ENCODE assay signal across 20 mouse cellular contexts in the genomic region with DNA sequence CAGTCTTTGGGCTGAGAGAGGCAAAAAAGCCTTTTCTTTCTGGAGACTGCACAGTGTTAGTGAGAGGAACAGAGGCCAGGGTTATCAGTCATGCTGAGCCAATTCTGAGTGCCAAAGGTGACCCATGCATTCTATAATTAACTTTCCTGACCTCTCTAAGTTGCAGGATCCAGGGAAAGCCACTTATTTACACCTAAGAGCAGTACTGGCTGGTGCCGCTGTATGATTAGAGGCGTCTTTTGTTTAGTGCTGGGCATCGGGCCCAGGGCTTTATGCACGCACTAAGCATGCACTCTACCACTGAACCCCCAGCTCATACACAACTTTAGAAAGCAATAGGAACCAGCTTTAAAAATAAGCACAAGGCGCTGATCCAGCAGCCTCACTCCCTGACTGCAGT. TPM values are rescaled to one million over a fixed set of nuclear protein-coding genes. Genes with fewer than 3 reads are reported as not detected.
DNase-seq lines count a peak whose midpoint lies in the region; ATAC-seq and TF ChIP-seq lines count a peak whose summit lies in the region.
"Had no signal": no experiment of that assay in that cellular context is flagged by ENCODE, and none has a peak within 500 bp of the region (broad histone marks: within the 10 kb centered on the region; RNA-seq: fewer than 3 reads in every experiment).

No protein-coding gene starts in this region.

- intact Hi-C loops in heart, adult 2 months (cut with DNase I) = no loop called here
- intact Hi-C loops in heart, postnatal 14 days (cut with DNase I) = no loop called here

- 34% methylated on average over 5 of the region's 5 CpGs for WGBS in cerebellum, adult 2 months
- WGBS in heart, adult 2 months = 61% methylated on average over 5 of the region's 5 CpGs
- 30% methylated on average over 5 of the region's 5 CpGs for WGBS in forebrain, postnatal 0 days

- no peak for TF ChIP-seq EP300 in heart, adult 2 months (IDR thresholded peaks at IDR 0.05; ENCODE audit: insufficient read depth, low read depth, low read length)

- H3K9me3 ChIP-seq in forebrain, postnatal 0 days (ENCODE audit: low read length) = no peaks in the 10 kb centered on the region
- H3K9me3 ChIP-seq: neural tube, embryonic 15.5 days had no signal

- no peak overlapping the region for H3K9ac ChIP-seq in heart, adult 2 months (ENCODE audit: low read depth, low read length)
- no peak overlapping the region for H3K9ac ChIP-seq in forebrain, postnatal 0 days
- H3K9ac ChIP-seq: liver, embryonic 14.5 days; neural tube, embryonic 15.5 days had no signal

- H3K4me3 ChIP-seq in cerebellum, adult 2 months (replicated peaks; ENCODE audit: insufficient read depth, low read depth, low read length) = no peak overlapping the region
- H3K4me3 ChIP-seq in heart, adult 2 months = no peak overlapping the region
- H3K4me3 ChIP-seq in forebrain, postnatal 0 days (ENCODE audit: low read depth, low read length) = no peak overlapping the region
- H3K4me3 ChIP-seq: erythroblast, embryonic 14.5 days; neural tube, embryonic 15.5 days had no signal

- 0 out of 2 replicates have a peak overlapping the region, but pooled peaks have one; percentile 7 for H3K27ac ChIP-seq in cerebellum, adult 2 months (ENCODE audit: insufficient read depth, low read length)
- H3K27ac ChIP-seq in heart, adult 2 months = peak overlapping the region; percentile 64
- H3K27ac ChIP-seq in forebrain, postnatal 0 days (ENCODE audit: low read depth, low read length) = no peak overlapping the region
- H3K27ac ChIP-seq: liver, embryonic 14.5 days; neural tube, embryonic 15.5 days had no signal

- H3K4me1 ChIP-seq in cerebellum, adult 2 months (ENCODE audit: control insufficient read depth, insufficient read depth, low read length) = peaks cover 10% of the 10 kb centered on the region
- H3K4me1 ChIP-seq in heart, adult 2 months (ENCODE audit: control insufficient read depth, insufficient read depth, low read length) = no peaks in the 10 kb centered on the region
- H3K4me1 ChIP-seq in forebrain, postnatal 0 days (ENCODE audit: insufficient read depth) = no peaks in the 10 kb centered on the region
- H3K4me1 ChIP-seq: neural tube, embryonic 15.5 days had no signal

- peak; percentile 58 for ATAC-seq in forebrain, postnatal 0 days
- ATAC-seq: inflammation-experienced regulatory T-cells, adult 6 months had no signal

- peak in 1 of 2 experiments; percentile 56 for DNase-seq in cerebellum, adult 2 months
- no peak for DNase-seq in cerebellum, adult 9-11 months
- peak in 1 of 2 experiments; percentile 30 for DNase-seq in heart, adult 2 months
- DNase-seq in heart, postnatal 14 days = no peak
- DNase-seq in kidney, postnatal 36 days = peak; percentile 12 to 14
- no peak for DNase-seq in kidney, postnatal 10 days
- peak; percentile 24 for DNase-seq in forebrain, postnatal 0 days
- no peak for DNase-seq in neural tube, embryonic 10.5 days (ENCODE audit: extremely low spot score, low spot score)
- DNase-seq: cerebellum, adult 8-10 months; embryo, embryonic 11 days; gastrocnemius, postnatal 25 days; kidney, postnatal 14 days; retina, postnatal 1 day; spleen, adult 18-20 months had no signal

- no peak overlapping the region for H3K4me2 ChIP-seq in forebrain, postnatal 0 days (ENCODE audit: low read depth)
- H3K4me2 ChIP-seq: neural tube, embryonic 15.5 days had no signal

- H3K36me3 ChIP-seq in heart, adult 2 months (ENCODE audit: control insufficient read depth, insufficient read depth, low read length) = no peaks in the 10 kb centered on the region; the same call in 1 of the 2 replicates
- peaks cover 38% of the 10 kb centered on the region for H3K36me3 ChIP-seq in forebrain, postnatal 0 days (ENCODE audit: insufficient read depth)

- no peaks in the 10 kb centered on the region for H3K79me2 ChIP-seq in heart, adult 2 months (replicated peaks; ENCODE audit: control insufficient read depth, insufficient read depth, low read length)

- H3K27me3 ChIP-seq in cerebellum, adult 2 months (ENCODE audit: control insufficient read depth, insufficient read depth, low read length) = no peaks in the 10 kb centered on the region
- no peaks in the 10 kb centered on the region for H3K27me3 ChIP-seq in heart, adult 2 months (ENCODE audit: control insufficient read depth, insufficient read depth, low read length)
- H3K27me3 ChIP-seq in forebrain, postnatal 0 days (ENCODE audit: insufficient read depth, low read length) = no peaks in the 10 kb centered on the region
- H3K27me3 ChIP-seq: neural tube, embryonic 15.5 days had no signal

- TF ChIP-seq POLR2A in cerebellum, adult 2 months (IDR thresholded peaks at IDR 0.05; ENCODE audit: borderline replicate concordance, insufficient read depth, low read length) = no peak
- TF ChIP-seq POLR2A in heart, adult 2 months (IDR thresholded peaks at IDR 0.05; ENCODE audit: insufficient read depth, low read depth, low read length) = no peak

- no peak for TF ChIP-seq CTCF in cerebellum, adult 2 months (IDR thresholded peaks at IDR 0.05; ENCODE audit: borderline replicate concordance, insufficient read depth, low read depth, low read length)
- TF ChIP-seq CTCF in heart, adult 2 months (IDR thresholded peaks at IDR 0.05) = peak; percentile 23; the same call in 1 of the 2 replicates
- no peak for TF ChIP-seq CTCF in forebrain, postnatal 0 days (IDR thresholded peaks at IDR 0.05; ENCODE audit: low read depth)

RNA-seq across cellular contexts. Expression of a gene that starts 18.2 kb away (rescaled TPM):
- 88.4 TPM in 2 replicates for polyA plus RNA-seq in cerebellum, adult 2 months (2012; rRNA removed)
- total RNA-seq in heart, adult 2 months (2021) = 10 to 100 TPM; 28.2 to 31.1 TPM
- 8.8 and 11.5 TPM in 2 replicates for polyA plus RNA-seq in heart, adult 2 months (2012; rRNA removed)
- 10 to 100 TPM; 20.0 to 29.3 TPM for total RNA-seq in heart, postnatal 14 days (2021)
- 31.2 and 31.3 TPM in 2 replicates for total RNA-seq in forebrain, postnatal 0 days (2014; rRNA removed)
- 30.7 and 37.4 TPM in 2 replicates for polyA plus RNA-seq in forebrain, postnatal 0 days (2015; fragmentation: Nextera tagmentation; extraction: Ambion mirVana)

RNA-seq across cellular contexts. Expression of a gene that starts 29.5 kb away (rescaled TPM):
- polyA plus RNA-seq in cerebellum, adult 2 months (2012; rRNA removed) = not detected in 2 replicates
- under 1 TPM in 1 of 2 experiments, not detected in 1; 0.73 TPM for total RNA-seq in heart, adult 2 months (2021)
- polyA plus RNA-seq in heart, adult 2 months (2012; rRNA removed) = 0.50 and 2,957 TPM in 2 replicates
- 100 to 1,000 TPM in 1 of 2 experiments, not detected in 1; 233 TPM for total RNA-seq in heart, postnatal 14 days (2021)
- not detected in 2 replicates for total RNA-seq in forebrain, postnatal 0 days (2014; rRNA removed)
- not detected in 2 replicates for polyA plus RNA-seq in forebrain, postnatal 0 days (2015; fragmentation: Nextera tagmentation; extraction: Ambion mirVana)
- total RNA-seq: gastrocnemius, postnatal 25 days; layer of hippocampus, postnatal 10 days; left cerebral cortex, postnatal 25 days had no signal
- polyA plus RNA-seq: erythroblast, embryonic 14.5 days; inflammation-experienced regulatory T-cells, adult 6 months; liver, embryonic 14.5 days; neural tube, embryonic 15.5 days had no signal

Comparison
In these comparisons a context has a peak if more than half of its experiments do, and no peak if none do; other contexts are left out.
1. DNase-seq: peak in kidney, postnatal 36 days (2 of 2) and forebrain, postnatal 0 days (single experiment); none in cerebellum, adult 9-11 months (single experiment), heart, postnatal 14 days (0 of 2), kidney, postnatal 10 days (single experiment) and neural tube, embryonic 10.5 days (single experiment).